Mouse (Mus musculus) effector memory CD4-positive, alpha-beta T cell, adult 7 months (primary cell): ENCODE data around the gene Psmb7. TPM values are rescaled to one million over a fixed set of nuclear protein-coding genes. Genes with fewer than 3 reads are reported as not detected.

ENCODE experiments used
- polyA plus RNA-seq: library from polyadenylated mRNA; unstranded; fragments of 100-300 nt; shearing (Covaris generic); gene quantifications from one replicate; pipeline ENCODE4 v1.2.1, GENCODE M21; 2017

Psmb7 gene
- 74.8 TPM for polyA plus RNA-seq

DNA sequence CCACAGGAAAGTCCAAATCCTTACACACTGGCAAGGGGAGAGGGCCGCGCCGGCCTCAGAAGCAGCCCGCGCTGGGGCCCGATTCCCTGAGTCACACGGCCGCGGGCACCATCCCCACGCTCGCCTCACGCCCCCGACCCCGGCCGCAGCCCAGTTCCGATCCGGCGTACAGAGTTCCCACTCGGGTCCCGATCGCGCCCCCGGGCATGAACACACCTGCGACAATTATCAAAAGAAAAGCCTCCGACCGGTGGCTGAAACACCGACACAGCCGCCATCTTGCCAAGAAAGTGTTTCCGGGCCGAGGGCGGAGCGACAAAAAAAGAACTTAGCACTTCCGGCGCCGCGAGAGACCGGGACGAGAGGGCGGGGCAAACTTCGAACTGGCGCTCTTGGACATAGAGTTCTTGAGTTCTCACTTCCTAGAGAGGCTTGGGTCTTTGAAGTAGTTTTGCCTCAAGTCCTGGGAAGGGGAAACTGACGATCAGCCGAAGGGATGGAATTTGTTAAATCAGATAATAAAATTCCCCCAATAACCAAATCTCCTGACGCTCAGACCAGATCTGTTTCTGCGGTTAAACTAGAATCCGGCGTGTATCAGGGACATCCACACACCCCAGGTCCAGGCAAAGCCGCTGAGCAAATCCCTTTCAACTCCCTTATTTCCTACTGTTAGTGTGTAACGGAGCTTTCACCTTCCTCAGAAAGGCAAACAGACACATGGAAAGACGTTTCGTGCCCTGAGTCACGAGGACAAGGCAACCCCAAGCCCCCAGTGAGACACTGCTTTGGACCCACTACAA is at the start of gene Psmb7:
TSS of gene Psmb7 (minus strand) at position 463 of the 803 bp plus-strand sequence.

Other genes with a start within 250 kb of the Psmb7 start
- gene Nek6, start 132.4 kb downstream of the Psmb7 start, polyA plus RNA-seq, result 3.2 TPM
- 0.21 TPM for gene Nr5a1, start 70.5 kb upstream of the Psmb7 start, polyA plus RNA-seq